Mouse (Mus musculus): Measurements from ENCODE around the gene Btbd9. TPM values are rescaled to one million over a fixed set of nuclear protein-coding genes. Genes with fewer than 3 reads are reported as not detected.

Gene Btbd9
- total and polyA plus RNA-seq, 3 experiments, result 24.7 to 33.8 TPM; not detected in 1

- Histone ChIP-seq H3K4me3 (ENCODE audit: control insufficient read depth in 1 of 2, insufficient read depth in 1 of 2, low read depth in 2 of 2, low read length in 2 of 2) (no peak overlapping the region), H3K36me3 (ENCODE audit: control insufficient read depth in 1 of 2, insufficient read depth in 2 of 2, low read length in 2 of 2) (no peaks in the 10 kb centered on the region), H3K9me3 (replicated peaks; ENCODE audit: insufficient read depth, low read length) (no peaks in the 10 kb centered on the region), H3K4me1 (ENCODE audit: control insufficient read depth in 1 of 2, insufficient read depth in 2 of 2, low read length in 2 of 2) (no peaks in the 10 kb centered on the region), H3K27me3 (ENCODE audit: control insufficient read depth in 1 of 2, insufficient read depth in 2 of 2, low read length in 2 of 2) (no peaks in the 10 kb centered on the region), H3K9ac (ENCODE audit: control insufficient read depth, low read depth, low read length, poor library complexity, severe bottlenecking) (no peak overlapping the region), H3K27ac (ENCODE audit: control insufficient read depth, low read depth, low read length) (no peak overlapping the region), H3K79me2 (ENCODE audit: control insufficient read depth, insufficient read depth, low read length, poor library complexity) (no peaks in the 10 kb centered on the region)
- TF ChIP-seq MXI1 (IDR thresholded peaks at IDR 0.05; ENCODE audit: low read depth, low read length), result no peak
- TF ChIP-seq NELFE (IDR thresholded peaks at IDR 0.05; ENCODE audit: low read depth, low read length), result no peak
- no peak for TF ChIP-seq SIN3A (IDR thresholded peaks at IDR 0.05; ENCODE audit: low read length)
- TF ChIP-seq MYC (IDR thresholded peaks at IDR 0.05; ENCODE audit: low read depth, low read length), result no peak
- TF ChIP-seq HCFC1 (IDR thresholded peaks at IDR 0.05; ENCODE audit: low read depth, low read length), result no peak
- TF ChIP-seq MEF2A (IDR thresholded peaks at IDR 0.05; ENCODE audit: extremely low read depth, insufficient replicate concordance, low read depth, low read length, poor library complexity, severe bottlenecking), result no peak
- no peak for TF ChIP-seq UBTF (IDR thresholded peaks at IDR 0.05; ENCODE audit: borderline replicate concordance, insufficient read depth, low read depth, low read length)
- no peak for TF ChIP-seq TAL1 (IDR thresholded peaks at IDR 0.05; ENCODE audit: low read length)
- no peak for TF ChIP-seq ELF1 (IDR thresholded peaks at IDR 0.05; ENCODE audit: low read depth, low read length)
- TF ChIP-seq POLR2AphosphoS2 (IDR thresholded peaks at IDR 0.05; ENCODE audit: low read length), result no peak
- TF ChIP-seq ZKSCAN1 (IDR thresholded peaks at IDR 0.05; ENCODE audit: low read depth, low read length), result no peak
- no peak for TF ChIP-seq TBP (IDR thresholded peaks at IDR 0.05; ENCODE audit: low read depth, low read length)
- TF ChIP-seq MYB (IDR thresholded peaks at IDR 0.05; ENCODE audit: low read depth, low read length), result no peak
- no peak for TF ChIP-seq RAD21 (IDR thresholded peaks at IDR 0.05; ENCODE audit: low read depth, low read length)
- no peak for TF ChIP-seq MAFK (IDR thresholded peaks at IDR 0.05; ENCODE audit: borderline replicate concordance, low read depth, low read length)
- no peak for TF ChIP-seq ZC3H11A (IDR thresholded peaks at IDR 0.05; ENCODE audit: low read depth, low read length)
- no peak for TF ChIP-seq GABPA (IDR thresholded peaks at IDR 0.05; ENCODE audit: low read depth, low read length)
- TF ChIP-seq SMC3 (IDR thresholded peaks at IDR 0.05; ENCODE audit: low read depth, low read length), result no peak
- TF ChIP-seq POLR2AphosphoS5 (IDR thresholded peaks at IDR 0.05; ENCODE audit: borderline replicate concordance, low read depth, low read length), result no peak
- TF ChIP-seq ZNF384 (IDR thresholded peaks at IDR 0.05; ENCODE audit: low read depth, low read length), result no peak
- no peak for DNase-seq (ENCODE audit: low read depth, low spot score)
Measured at GRCm38 (mm10) chr17:30470286-30470685, 106.0 kb downstream of the Btbd9 start.

- no peaks in the 10 kb centered on the region for H3K9me3 ChIP-seq (replicated peaks; ENCODE audit: insufficient read depth, low read length)
- TF ChIP-seq ZMIZ1 (IDR thresholded peaks at IDR 0.05; ENCODE audit: low read depth, low read length), result no peak
- TF ChIP-seq USF2 (IDR thresholded peaks at IDR 0.05; ENCODE audit: borderline replicate concordance in 1 of 2, insufficient read depth in 1 of 2, low read depth in 1 of 2, low read length in 2 of 2), result no peak
- no peak for TF ChIP-seq ZC3H11A (IDR thresholded peaks at IDR 0.05; ENCODE audit: low read depth, low read length)
- no peak for TF ChIP-seq ZNF384 (IDR thresholded peaks at IDR 0.05; ENCODE audit: low read depth, low read length)
- no peak for TF ChIP-seq MAX (IDR thresholded peaks at IDR 0.05; ENCODE audit: low read length)
- no peak for TF ChIP-seq HCFC1 (IDR thresholded peaks at IDR 0.05; ENCODE audit: low read depth, low read length)
- TF ChIP-seq MEF2A (IDR thresholded peaks at IDR 0.05; ENCODE audit: extremely low read depth, insufficient replicate concordance, low read depth, low read length, poor library complexity, severe bottlenecking), result no peak
- no peak for TF ChIP-seq KAT2A (conservative IDR thresholded peaks at IDR 0.05; ENCODE audit: low read depth, low read length)
- TF ChIP-seq TCF12 (IDR thresholded peaks at IDR 0.05; ENCODE audit: low read depth, low read length), result no peak
- no peak for TF ChIP-seq JUND (IDR thresholded peaks at IDR 0.05; ENCODE audit: low read depth, low read length)
- TF ChIP-seq MAFK (IDR thresholded peaks at IDR 0.05; ENCODE audit: borderline replicate concordance, low read depth, low read length), result no peak
- TF ChIP-seq E2F4 (IDR thresholded peaks at IDR 0.05; ENCODE audit: borderline replicate concordance, low read depth, low read length), result no peak
- no peak for TF ChIP-seq USF1 (IDR thresholded peaks at IDR 0.05; ENCODE audit: low read depth, low read length)
- no peaks in the 10 kb centered on the region for H3K27me3 ChIP-seq (ENCODE audit: control insufficient read depth in 1 of 2, insufficient read depth in 2 of 2, low read length in 2 of 2)
- no peak for DNase-seq (ENCODE audit: low read depth, low spot score)
- H3K4me1 ChIP-seq (ENCODE audit: control insufficient read depth in 1 of 2, insufficient read depth in 2 of 2, low read length in 2 of 2), result no peaks in the 10 kb centered on the region
- H3K36me3 ChIP-seq (ENCODE audit: control insufficient read depth in 1 of 2, insufficient read depth in 2 of 2, low read length in 2 of 2), result no peaks in the 10 kb centered on the region
- H3K9ac ChIP-seq (ENCODE audit: control insufficient read depth, low read depth, low read length, poor library complexity, severe bottlenecking), result no peak overlapping the region
- no peak overlapping the region for H3K4me3 ChIP-seq (ENCODE audit: control insufficient read depth in 1 of 2, insufficient read depth in 1 of 2, low read depth in 2 of 2, low read length in 2 of 2)
- H3K79me2 ChIP-seq (ENCODE audit: control insufficient read depth, insufficient read depth, low read length, poor library complexity), result no peaks in the 10 kb centered on the region
- no peak overlapping the region for H3K27ac ChIP-seq (ENCODE audit: control insufficient read depth, low read depth, low read length)
Measured at GRCm38 (mm10) chr17:30469511-30470076, 106.7 kb downstream of the Btbd9 start.

All from MEL (cell line).